Mouse (Mus musculus) neural tube, embryonic 11.5 days (tissue): ENCODE data around the gene Zfp454. TPM values are rescaled to one million over a fixed set of nuclear protein-coding genes. Genes with fewer than 3 reads are reported as not detected.

Experiments used
- ATAC-seq: fragments of 200-750 bp; cut with Nextera tagmentation; 2 replicates; pipeline ENCODE4 v1.8.0; 2017; ENCODE audit warnings: moderate number of reproducible peaks, mild to moderate bottlenecking, moderate TSS enrichment, moderate library complexity; ENCODE audit not compliant: insufficient read depth, low FRiP score, low TSS enrichment
- DNase-seq: peaks from one replicate; pipeline ENCODE4 v3.0.0-alpha.2; 2015; ENCODE audit warnings: low spot score
- H3K27ac ChIP-seq: fragments of 300-500 bp; sonication (generic); 2 replicates; pipeline ENCODE4 v1.5.1; 2014; ENCODE audit warnings: low read depth, mild to moderate bottlenecking, low read length
- H3K27me3 ChIP-seq: fragments of 300-500 bp; sonication (generic); 2 replicates; pipeline ENCODE4 v1.6.1; 2014; ENCODE audit warnings: mild to moderate bottlenecking, low read length, mixed read lengths; ENCODE audit not compliant: control insufficient read depth, insufficient read depth
- H3K36me3 ChIP-seq: fragments of 300-500 bp; sonication (generic); 2 replicates; pipeline ENCODE4 v1.6.1; 2014; ENCODE audit warnings: mild to moderate bottlenecking, low read length, moderate library complexity, mixed read lengths; ENCODE audit not compliant: control insufficient read depth, insufficient read depth
- H3K4me1 ChIP-seq: fragments of 300-500 bp; sonication (generic); 2 replicates; pipeline ENCODE4 v1.6.1; 2014; ENCODE audit warnings: low read length, mixed read lengths; ENCODE audit not compliant: control insufficient read depth, insufficient read depth
- H3K4me2 ChIP-seq: fragments of 300-500 bp; sonication (generic); 2 replicates; pipeline ENCODE4 v1.6.1; 2014; ENCODE audit warnings: low read depth, mild to moderate bottlenecking, moderate library complexity
- H3K4me3 ChIP-seq: fragments of 300-500 bp; sonication (generic); 2 replicates; pipeline ENCODE4 v1.5.1; 2014; ENCODE audit warnings: low read depth, low read length
- H3K9ac ChIP-seq: fragments of 300-500 bp; sonication (generic); 2 replicates; pipeline ENCODE4 v1.6.1; 2014; ENCODE audit warnings: mild to moderate bottlenecking, low read length
- H3K9me3 ChIP-seq: fragments of 300-500 bp; sonication (generic); 2 replicates; pipeline ENCODE4 v1.6.1; 2016; ENCODE audit warnings: low read length; ENCODE audit not compliant: control insufficient read depth
- WGBS: fragments of 180-500 bp; shearing (Covaris S2); extraction: QIAGEN DNeasy Blood & Tissue Kit; methylation state at CpG from one replicate; pipeline ENCODE4 v1.1.7; 2014; 5-methylcytosine and 5-hydroxymethylcytosine counted together
- polyA plus RNA-seq: library from polyadenylated mRNA; unstranded; fragments of >200 nt; fragmentation: Nextera tagmentation; extraction: Ambion mirVana; gene quantifications from 2 replicates; pipeline ENCODE4 v1.2.1, GENCODE M21; 2014

Gene Zfp454
- polyA plus RNA-seq, 1 experiment from 2014 or later, result 16.0 TPM

- peak overlapping the region; percentile 87; the same call in 1 of the 2 replicates for H3K4me3 ChIP-seq
- H3K4me2 ChIP-seq, result peak overlapping the region; percentile 75
- H3K27me3 ChIP-seq, result no peaks in the 10 kb centered on the region
- peaks cover 6% of the 10 kb centered on the region; the same call in 1 of the 2 replicates for H3K4me1 ChIP-seq
- no peak overlapping the region for H3K9ac ChIP-seq
- WGBS, result 84% methylated on average over 2 of the region's 2 CpGs
- H3K27ac ChIP-seq, result no peak overlapping the region
- H3K36me3 ChIP-seq, result peaks cover 19% of the 10 kb centered on the region
- DNase-seq (no peak), ATAC-seq (no peak)
- H3K9me3 ChIP-seq, result no peaks in the 10 kb centered on the region
These were observed 61.2 kb downstream of the Zfp454 start for GRCm38 (mm10) chr11:50826214-50826613.

Other genes with a start within 250 kb of the Zfp454 start
- 49.0 and 53.8 TPM in 2 replicates for gene Zfp354c, start 59.9 kb downstream of the Zfp454 start, polyA plus RNA-seq
- gene Zfp879, start 46.1 kb downstream of the Zfp454 start, polyA plus RNA-seq, result 0.56 and 0.80 TPM in 2 replicates
- gene Grm6, start 37.0 kb downstream of the Zfp454 start, polyA plus RNA-seq, result not detected in 2 replicates
- 27.8 and 34.7 TPM in 2 replicates for gene Zfp2, start 28.5 kb upstream of the Zfp454 start, polyA plus RNA-seq
- gene Zfp354b, start 44.0 kb upstream of the Zfp454 start, polyA plus RNA-seq, result 1.4 and 1.6 TPM in 2 replicates
- not detected in 2 replicates for gene 4933414I15Rik, start 56.1 kb upstream of the Zfp454 start, polyA plus RNA-seq
- not detected in 2 replicates for gene Prop1, start 66.1 kb upstream of the Zfp454 start, polyA plus RNA-seq
- gene Olfr1378, start 78.9 kb upstream of the Zfp454 start, polyA plus RNA-seq, result not detected in 2 replicates
- not detected in 2 replicates for gene Olfr1377, start 94.3 kb upstream of the Zfp454 start, polyA plus RNA-seq
- gene Olfr51, start 115.9 kb upstream of the Zfp454 start, polyA plus RNA-seq, result not detected in 2 replicates
- gene Olfr54, start 126.6 kb upstream of the Zfp454 start, polyA plus RNA-seq, result not detected in 2 replicates
- not detected in 2 replicates for gene Olfr1375, start 160.5 kb upstream of the Zfp454 start, polyA plus RNA-seq
- gene Zfp354a, start 171.6 kb upstream of the Zfp454 start, polyA plus RNA-seq, result 8.6 and 9.9 TPM in 2 replicates